9 mouse cellular contexts compared by ENCODE assay signal in genomic region chr5:130858148-130858547, GRCm38 (mm10).
A peak's percentile ranks its signal among the peaks of the same experiment; 100 is the strongest.
DNase-seq lines count a peak whose midpoint lies in the region; ATAC-seq and TF ChIP-seq lines count a peak whose summit lies in the region.
"Had no signal": no experiment of that assay in that cellular context is flagged by ENCODE, and none has a peak within 500 bp of the region (broad histone marks: within the 10 kb centered on the region; RNA-seq: fewer than 3 reads in every experiment).

No protein-coding gene starts in this region.

- H3K4me1 ChIP-seq in heart, postnatal 0 days (ENCODE audit: control insufficient read depth, insufficient read depth): no peaks in the 10 kb centered on the region
- no peaks in the 10 kb centered on the region for H3K4me1 ChIP-seq in heart, embryonic 10.5 days

- 20% methylated on average over 8 of the region's 8 CpGs for WGBS in heart, postnatal 0 days
- 20% methylated on average over 8 of the region's 8 CpGs for WGBS in heart, embryonic 10.5 days

- H3K4me3 ChIP-seq in heart, postnatal 0 days (ENCODE audit: low read depth, low read length): no peak overlapping the region
- H3K4me3 ChIP-seq in heart, embryonic 10.5 days: no peak overlapping the region
- H3K4me3 ChIP-seq: lung, embryonic 15.5 days had no signal

- H3K27ac ChIP-seq in heart, postnatal 0 days (ENCODE audit: low read depth): no peak overlapping the region
- H3K27ac ChIP-seq in heart, embryonic 10.5 days: no peak overlapping the region
- H3K27ac ChIP-seq: lung, embryonic 15.5 days had no signal

- peak; percentile 19 for DNase-seq in heart, postnatal 0 days (ENCODE audit: low spot score)
- no peak for DNase-seq in heart, embryonic 10.5 days (ENCODE audit: low spot score)
- DNase-seq in 416B (ENCODE audit: low read depth) (peak; percentile 52), WW6 (ENCODE audit: low read depth, low spot score) (peak; percentile 28)
- peak; percentile 71 for DNase-seq in embryo, embryonic 9.5 days (ENCODE audit: extremely low spot score)
- DNase-seq in kidney, postnatal 4 days: peak; percentile 57 to 59
- DNase-seq in frontal cortex, postnatal 25 days (ENCODE audit: low spot score in 2 of 2): no peak

- peak; percentile 78 for TF ChIP-seq CTCF in heart, postnatal 0 days (IDR thresholded peaks at IDR 0.05; ENCODE audit: low read depth)

- 0 out of 2 replicates have a peak, but pooled peaks cover 5% of the 10 kb centered on the region for H3K27me3 ChIP-seq in heart, postnatal 0 days (ENCODE audit: control insufficient read depth, insufficient read depth, low read length)
- no peaks in the 10 kb centered on the region for H3K27me3 ChIP-seq in heart, embryonic 10.5 days (ENCODE audit: insufficient read depth, poor library complexity, severe bottlenecking)

- H3K36me3 ChIP-seq in heart, postnatal 0 days (replicated peaks; ENCODE audit: control insufficient read depth, insufficient read depth, low read length): no peaks in the 10 kb centered on the region
- H3K36me3 ChIP-seq in heart, embryonic 10.5 days: no peaks in the 10 kb centered on the region
- H3K36me3 ChIP-seq: lung, embryonic 15.5 days had no signal

- no peak overlapping the region for H3K9ac ChIP-seq in heart, postnatal 0 days (replicated peaks; ENCODE audit: low read depth, low read length)
- H3K9ac ChIP-seq: lung, embryonic 15.5 days had no signal

- ATAC-seq in heart, postnatal 0 days (ENCODE audit: insufficient read depth, low read depth): no peak
- ATAC-seq in megakaryocyte progenitor cell, adult 5-6 weeks (replicated peaks; ENCODE audit: poor library complexity): peak; percentile 76

- TF ChIP-seq EP300 in heart, postnatal 0 days (IDR thresholded peaks at IDR 0.05; ENCODE audit: low read depth): no peak

- no peak overlapping the region for H3K4me2 ChIP-seq in heart, postnatal 0 days (ENCODE audit: low read depth, low read length)
- H3K4me2 ChIP-seq: lung, embryonic 15.5 days had no signal

- no peaks in the 10 kb centered on the region for H3K9me3 ChIP-seq in heart, postnatal 0 days (replicated peaks; ENCODE audit: control insufficient read depth, low read length)
- H3K9me3 ChIP-seq in heart, embryonic 10.5 days: no peaks in the 10 kb centered on the region
- H3K9me3 ChIP-seq: lung, embryonic 15.5 days had no signal

Comparison
In these comparisons a context has a peak if more than half of its experiments do, and no peak if none do; other contexts are left out.
1. DNase-seq: peak in heart, postnatal 0 days (single experiment), 416B (single experiment), WW6 (single experiment), embryo, embryonic 9.5 days (single experiment) and kidney, postnatal 4 days (2 of 2); none in heart, embryonic 10.5 days (single experiment) and frontal cortex, postnatal 25 days (0 of 2).